Mouse (Mus musculus): Measurements from ENCODE around the gene Coq5. TPM values are rescaled to one million over a fixed set of nuclear protein-coding genes. Genes with fewer than 3 reads are reported as not detected.
"Not testable (repeated sequence)": the region's sequence is repeated elsewhere in the genome, so short reads cannot be mapped to it uniquely, and the experiment has no call there.

Gene Coq5
- polyA plus RNA-seq, 1 experiment, result 103 TPM

DNA sequence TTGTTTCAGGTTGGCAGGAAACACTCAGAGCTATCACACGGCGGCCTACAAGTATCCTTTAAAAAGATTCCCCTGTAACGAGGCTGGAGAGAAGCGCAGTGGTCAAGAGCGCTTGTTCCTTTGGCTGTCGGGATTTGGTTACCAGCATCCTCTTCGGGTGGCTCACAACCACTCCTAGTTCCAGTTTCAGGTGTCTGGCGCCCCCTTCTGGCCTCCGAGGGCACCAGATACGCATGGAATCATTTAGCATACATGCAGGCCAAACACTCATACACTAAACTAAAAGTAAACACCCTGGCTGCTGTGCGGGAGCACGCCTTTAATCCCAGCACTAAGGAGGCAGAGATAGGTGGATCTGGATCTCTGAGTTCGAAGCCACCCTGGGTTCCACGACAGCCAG, 3.5 kb upstream of the Coq5 start:
- H3K4me1 ChIP-seq (ENCODE audit: control insufficient read depth, insufficient read depth, insufficient read length, low read length), result peaks cover under 1% of the 10 kb centered on the region; the same call in 1 of the 2 replicates
- H3K27ac ChIP-seq (replicated peaks; ENCODE audit: low read depth, low read length), result no peak overlapping the region
- no peak overlapping the region for H3K4me3 ChIP-seq (ENCODE audit: insufficient read depth, low read depth, low read length)

DNA sequence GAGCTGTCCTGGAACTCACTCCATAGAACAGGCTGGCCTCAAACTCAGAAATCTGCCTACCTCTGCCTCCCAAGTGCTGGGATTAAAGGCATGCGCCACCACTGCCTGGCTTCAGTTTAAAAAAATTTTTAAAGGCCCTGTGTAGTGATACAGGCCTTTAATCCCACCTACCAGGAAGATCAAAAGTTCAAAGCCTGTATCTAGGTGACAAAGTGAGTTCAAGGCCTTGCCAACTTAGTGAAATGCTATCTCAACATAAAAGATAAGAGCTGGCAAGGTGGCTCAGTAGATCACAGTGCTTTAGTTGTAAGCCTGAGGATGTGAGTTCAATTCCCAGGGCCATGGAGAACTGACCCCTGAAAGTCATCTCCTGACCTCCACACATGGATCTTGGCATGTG, 1.4 kb upstream of the Coq5 start:
- H3K4me1 ChIP-seq (ENCODE audit: control insufficient read depth, insufficient read depth, insufficient read length, low read length), result no peaks in the 10 kb centered on the region
- H3K4me3 ChIP-seq (ENCODE audit: insufficient read depth, low read depth, low read length), result no peak overlapping the region
- no peak overlapping the region for H3K27ac ChIP-seq (replicated peaks; ENCODE audit: low read depth, low read length)

DNA sequence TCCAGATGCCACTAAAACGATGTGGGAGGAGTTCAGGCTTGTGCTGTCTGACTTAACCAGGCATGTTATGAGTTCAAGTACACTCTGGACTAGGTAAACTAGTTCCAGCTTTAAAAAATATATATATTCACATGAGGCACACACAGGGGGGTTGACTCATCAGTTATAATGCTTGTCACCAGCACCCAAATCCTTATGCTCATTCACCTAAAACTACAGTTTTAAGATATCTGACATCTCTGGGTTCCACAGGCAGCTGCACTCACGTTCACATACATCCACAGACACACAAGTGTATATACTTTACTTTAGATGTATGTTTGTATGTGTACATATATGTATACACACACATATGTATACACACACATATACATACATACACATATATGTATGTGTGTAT, 681 bp upstream of the Coq5 start:
- no peak overlapping the region for H3K4me3 ChIP-seq (ENCODE audit: insufficient read depth, low read depth, low read length)
- H3K27ac ChIP-seq (replicated peaks; ENCODE audit: low read depth, low read length), result no peak overlapping the region
- no peaks in the 10 kb centered on the region for H3K4me1 ChIP-seq (ENCODE audit: control insufficient read depth, insufficient read depth, insufficient read length, low read length)

DNA sequence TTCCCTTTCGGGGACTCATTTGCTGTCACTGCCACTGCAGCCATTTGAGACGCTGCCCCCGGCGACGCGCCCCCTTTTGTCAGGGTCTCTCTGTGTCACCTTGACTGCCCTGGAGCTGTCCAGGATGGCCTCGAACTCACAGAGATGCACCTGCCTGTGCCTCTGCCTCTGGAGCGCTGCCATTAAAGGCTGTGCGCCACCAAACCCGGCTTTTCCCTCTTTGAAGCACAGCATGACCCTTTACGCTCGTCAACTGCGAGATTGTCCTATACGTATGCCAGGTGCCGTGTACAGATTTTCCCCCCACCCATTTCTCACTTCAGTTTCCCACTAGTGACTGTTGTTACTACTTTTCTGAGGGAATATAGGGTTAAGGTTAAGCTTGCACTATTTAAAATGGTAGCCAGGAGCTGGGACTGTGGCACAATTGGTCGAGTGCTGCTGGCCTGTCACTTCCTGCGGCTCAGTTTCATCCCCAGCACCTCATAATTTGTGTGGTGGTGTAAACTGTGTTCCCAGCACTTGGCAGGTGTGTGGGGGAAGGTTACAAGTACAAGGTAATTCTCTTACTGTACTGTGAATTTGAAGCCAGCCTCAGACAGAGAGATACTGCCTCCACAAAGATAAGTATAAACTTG, 703 bp downstream of the Coq5 start:
- peak overlapping the region; percentile 90 for H3K27ac ChIP-seq (replicated peaks; ENCODE audit: low read depth, low read length)
- no peaks in the 10 kb centered on the region for H3K4me1 ChIP-seq (ENCODE audit: control insufficient read depth, insufficient read depth, insufficient read length, low read length)
- H3K4me3 ChIP-seq (ENCODE audit: insufficient read depth, low read depth, low read length), result peak overlapping the region; percentile 90

DNA sequence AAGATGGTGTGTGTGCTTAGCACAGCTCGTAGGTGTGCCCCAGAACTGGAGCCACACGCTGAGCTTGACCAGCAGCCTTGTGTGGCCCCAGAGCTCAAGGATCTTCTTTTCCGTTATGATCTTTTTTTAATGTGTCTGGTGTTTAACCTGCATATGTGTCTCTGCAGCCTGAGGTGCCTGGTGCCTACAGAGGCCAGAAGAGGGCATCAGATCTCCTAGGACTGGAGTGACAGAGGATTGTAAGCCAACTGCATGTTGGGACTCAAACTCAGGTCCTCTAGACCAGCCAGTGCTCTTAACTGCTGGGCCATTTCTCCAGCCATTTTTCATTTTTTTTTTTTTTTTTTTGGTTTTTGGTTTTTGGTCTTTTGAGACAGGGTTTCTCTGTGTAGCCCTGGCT, 5.3 kb downstream of the Coq5 start:
- no peak overlapping the region for H3K4me3 ChIP-seq (ENCODE audit: insufficient read depth, low read depth, low read length)
- H3K4me1 ChIP-seq (ENCODE audit: control insufficient read depth, insufficient read depth, insufficient read length, low read length), result no peaks in the 10 kb centered on the region
- no peak overlapping the region for H3K27ac ChIP-seq (replicated peaks; ENCODE audit: low read depth, low read length)

DNA sequence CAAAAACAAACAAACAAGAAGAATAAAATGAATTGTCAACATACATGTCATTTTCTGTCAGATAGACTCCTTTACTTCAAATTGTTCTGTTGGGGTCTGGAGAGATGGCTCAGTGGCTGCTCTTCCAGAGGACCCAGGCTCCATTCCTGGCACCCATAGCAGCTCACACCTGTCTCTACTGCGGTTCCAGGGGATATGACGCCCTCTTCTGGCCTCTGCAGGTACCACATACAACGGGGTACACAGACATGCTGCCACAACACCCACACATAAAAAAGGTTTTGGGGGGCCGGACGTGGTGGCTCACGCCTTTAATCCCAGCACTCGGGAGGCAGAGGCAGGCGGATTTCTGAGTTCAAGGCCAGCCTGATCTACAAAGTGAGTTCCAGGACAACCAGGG, 14.7 kb downstream of the Coq5 start:
- Histone ChIP-seq H3K4me1 (ENCODE audit: control insufficient read depth, insufficient read depth, insufficient read length, low read length) (peaks cover 2% of the 10 kb centered on the region; the same call in 1 of the 2 replicates), H3K4me3 (ENCODE audit: insufficient read depth, low read depth, low read length) (no peak overlapping the region), H3K27ac (replicated peaks; ENCODE audit: low read depth, low read length) (no peak overlapping the region)

DNA sequence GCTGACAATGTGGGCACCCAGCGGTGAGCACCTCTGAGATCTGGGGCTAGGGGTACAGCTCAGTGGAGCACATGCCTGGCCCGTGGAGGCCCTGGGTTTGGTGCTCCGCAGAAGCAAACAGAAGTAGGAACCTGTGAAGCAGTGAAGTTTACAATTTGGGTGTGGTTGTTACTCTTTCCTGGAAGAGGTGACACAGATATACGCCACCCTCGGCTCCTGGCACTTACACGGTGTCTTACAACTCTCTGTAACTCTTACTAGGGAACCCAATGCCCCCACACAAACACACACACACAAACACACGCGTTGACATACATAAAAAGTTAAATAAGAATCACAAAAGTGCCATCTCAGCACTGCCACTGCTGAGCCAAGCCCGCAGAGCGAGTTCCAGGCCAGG, 16.9 kb downstream of the Coq5 start:
- Histone ChIP-seq H3K27ac (replicated peaks; ENCODE audit: low read depth, low read length) (no peak overlapping the region), H3K4me1 (ENCODE audit: control insufficient read depth, insufficient read depth, insufficient read length, low read length) (peaks cover 2% of the 10 kb centered on the region; the same call in 1 of the 2 replicates), H3K4me3 (ENCODE audit: insufficient read depth, low read depth, low read length) (no peak overlapping the region)

DNA sequence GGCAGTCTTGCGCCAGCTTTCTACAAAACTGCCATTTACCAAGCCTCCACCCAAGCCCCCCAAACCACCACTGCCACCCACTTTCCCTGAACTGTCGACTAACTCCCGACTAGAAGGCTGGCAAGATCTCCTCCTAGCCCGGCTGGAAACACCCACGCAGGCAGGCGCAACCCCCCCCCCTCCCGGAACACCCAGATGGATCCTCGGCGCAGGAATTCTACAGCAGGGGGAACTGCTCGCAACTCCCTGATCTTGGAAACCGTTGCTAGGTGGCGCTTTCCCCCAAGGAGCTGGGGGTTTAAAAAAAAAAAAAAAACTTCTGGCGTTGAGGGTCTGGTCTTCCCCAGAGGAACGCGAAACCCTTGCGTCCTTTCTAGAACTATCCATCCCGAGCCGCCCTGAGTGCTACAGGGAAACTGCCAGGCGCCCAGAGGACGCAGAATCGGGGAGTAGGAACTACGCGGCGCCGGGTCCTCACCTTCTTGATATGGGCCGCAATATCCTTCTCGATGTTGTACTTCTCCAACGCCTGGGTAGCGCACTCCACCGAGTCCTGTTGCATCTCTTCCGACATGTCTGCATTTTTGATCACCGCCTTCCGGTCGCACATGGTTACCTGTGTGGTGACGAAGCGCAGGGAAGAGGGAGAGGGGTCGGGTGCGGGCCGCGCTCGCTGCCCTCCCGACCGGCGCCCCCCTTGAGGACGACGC, 20.7 kb downstream of the Coq5 start:
- Histone ChIP-seq H3K27ac (replicated peaks; ENCODE audit: low read depth, low read length) (peak overlapping the region; percentile 81), H3K4me3 (ENCODE audit: insufficient read depth, low read depth, low read length) (peak overlapping the region; percentile 79), H3K4me1 (ENCODE audit: control insufficient read depth, insufficient read depth, insufficient read length, low read length) (peaks cover 2% of the 10 kb centered on the region; the same call in 1 of the 2 replicates)

DNA sequence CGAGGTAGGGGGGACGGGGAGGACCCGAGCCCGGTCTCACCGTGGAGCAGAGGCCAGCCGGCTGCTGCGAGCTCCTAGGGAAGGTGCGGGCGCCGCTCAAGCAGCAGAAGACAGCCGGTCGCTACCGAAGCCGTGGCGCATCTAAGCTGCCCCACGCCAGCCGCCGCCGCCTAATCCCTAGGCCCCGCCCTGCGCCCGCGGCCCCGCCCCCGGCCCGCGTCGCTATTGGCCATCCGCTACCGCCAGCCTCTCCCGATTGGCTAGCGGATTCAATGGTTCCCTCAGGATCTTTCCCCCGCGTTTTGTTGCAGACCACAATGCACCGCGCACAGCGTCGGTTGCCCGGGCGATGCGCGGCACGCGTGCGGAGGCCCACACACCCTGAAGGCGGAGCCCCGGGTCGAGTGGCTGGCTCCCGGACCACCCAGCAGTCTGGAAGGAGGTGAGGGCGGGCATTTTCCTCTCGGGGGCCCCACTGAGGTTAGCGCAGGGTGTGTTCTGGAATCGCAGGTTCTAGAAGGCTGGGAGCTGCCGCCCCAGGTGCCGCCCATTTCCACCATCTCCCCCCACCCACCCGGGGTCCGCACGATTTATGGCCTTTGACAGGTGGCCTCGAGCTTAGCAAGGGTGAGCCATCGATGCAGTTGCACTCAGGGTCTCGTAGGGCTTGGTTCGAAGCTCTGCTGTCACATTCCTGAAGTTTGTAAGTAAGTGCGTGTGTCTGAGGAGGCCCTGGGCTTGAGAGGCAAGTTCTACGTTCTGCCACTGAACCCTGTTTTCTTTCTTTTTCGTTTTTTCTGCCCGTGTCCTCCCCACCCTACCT, 21.5 kb downstream of the Coq5 start, which contains the start of gene Dynll1:
Gene Dynll1, minus strand, starts transcription at position 208 of the 823 bp plus-strand sequence.
- Histone ChIP-seq H3K4me1 (ENCODE audit: control insufficient read depth, insufficient read depth, insufficient read length, low read length) (peaks cover 2% of the 10 kb centered on the region; the same call in 1 of the 2 replicates), H3K4me3 (ENCODE audit: insufficient read depth, low read depth, low read length) (peak within 1 kb of the TSS; percentile 79), H3K27ac (replicated peaks; ENCODE audit: low read depth, low read length) (peak within 1 kb of the TSS; percentile 81)

DNA sequence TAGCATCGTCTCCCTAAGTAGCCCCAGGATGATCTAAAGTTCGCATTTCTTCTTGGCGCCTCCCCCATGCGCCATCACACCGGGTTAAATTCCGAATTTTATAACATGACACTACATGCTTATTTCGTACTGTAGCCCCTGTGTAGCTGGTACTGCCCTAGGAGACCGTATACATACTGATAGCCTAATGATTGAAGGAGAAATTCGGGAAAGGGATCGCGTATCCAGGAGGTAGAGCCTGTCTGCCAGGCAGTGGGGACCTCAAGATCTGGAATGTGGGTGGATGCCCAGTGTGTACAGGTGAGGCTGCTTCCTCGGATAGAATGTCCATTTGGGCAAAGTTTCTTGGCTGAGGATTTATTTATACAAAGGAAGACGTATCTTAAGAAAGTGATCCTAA, 22.1 kb downstream of the Coq5 start:
- Histone ChIP-seq H3K4me1 (ENCODE audit: control insufficient read depth, insufficient read depth, insufficient read length, low read length) (peaks cover 2% of the 10 kb centered on the region; the same call in 1 of the 2 replicates), H3K4me3 (ENCODE audit: insufficient read depth, low read depth, low read length) (peak overlapping the region; percentile 61), H3K27ac (replicated peaks; ENCODE audit: low read depth, low read length) (no peak overlapping the region)

DNA sequence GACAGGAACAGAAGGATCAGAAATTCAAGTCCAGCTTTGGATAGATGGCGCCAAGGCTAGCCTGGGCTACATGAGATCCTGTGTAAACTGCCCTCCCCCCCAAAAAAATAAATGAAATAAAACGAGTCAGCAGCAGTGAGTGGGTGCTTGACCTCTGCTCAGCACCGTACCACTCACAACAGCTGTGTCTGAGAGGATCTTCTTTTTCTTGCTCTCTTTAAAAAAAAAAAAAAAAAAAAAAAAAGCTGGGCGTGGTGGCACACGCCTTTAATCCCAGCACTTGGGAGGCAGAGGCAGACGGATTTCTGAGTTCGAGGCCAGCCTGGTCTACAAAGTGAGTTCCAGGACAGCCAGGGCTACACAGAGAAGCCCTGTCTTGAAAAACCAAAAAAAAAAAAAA, 22.7 kb downstream of the Coq5 start:
- H3K4me1 ChIP-seq (ENCODE audit: control insufficient read depth, insufficient read depth, insufficient read length, low read length); H3K27ac ChIP-seq (replicated peaks; ENCODE audit: low read depth, low read length); H3K4me3 ChIP-seq (ENCODE audit: insufficient read depth, low read depth, low read length): not testable (repeated sequence)

DNA sequence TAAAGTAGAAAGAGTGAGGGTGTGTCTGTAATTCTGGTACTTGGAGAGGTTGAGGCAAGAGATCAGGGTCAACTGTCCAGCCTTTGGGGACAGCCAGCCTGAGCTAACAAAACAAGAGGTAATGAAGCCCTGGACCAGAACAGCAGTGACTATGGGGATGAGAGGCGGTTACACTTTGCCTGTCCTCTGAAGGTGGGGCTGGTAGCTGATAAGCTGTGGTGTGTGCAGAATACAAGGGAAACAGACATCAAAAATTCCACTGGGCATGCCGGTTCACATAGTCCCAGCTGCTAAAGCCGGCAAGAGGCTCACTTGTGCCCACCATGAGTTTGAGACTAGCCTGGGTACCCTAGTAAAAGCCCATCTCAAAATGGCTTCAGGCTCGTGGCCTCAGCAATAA, 32.9 kb downstream of the Coq5 start:
- Histone ChIP-seq H3K4me3 (ENCODE audit: insufficient read depth, low read depth, low read length) (no peak overlapping the region), H3K4me1 (ENCODE audit: control insufficient read depth, insufficient read depth, insufficient read length, low read length) (no peaks in the 10 kb centered on the region), H3K27ac (replicated peaks; ENCODE audit: low read depth, low read length) (no peak overlapping the region)

DNA sequence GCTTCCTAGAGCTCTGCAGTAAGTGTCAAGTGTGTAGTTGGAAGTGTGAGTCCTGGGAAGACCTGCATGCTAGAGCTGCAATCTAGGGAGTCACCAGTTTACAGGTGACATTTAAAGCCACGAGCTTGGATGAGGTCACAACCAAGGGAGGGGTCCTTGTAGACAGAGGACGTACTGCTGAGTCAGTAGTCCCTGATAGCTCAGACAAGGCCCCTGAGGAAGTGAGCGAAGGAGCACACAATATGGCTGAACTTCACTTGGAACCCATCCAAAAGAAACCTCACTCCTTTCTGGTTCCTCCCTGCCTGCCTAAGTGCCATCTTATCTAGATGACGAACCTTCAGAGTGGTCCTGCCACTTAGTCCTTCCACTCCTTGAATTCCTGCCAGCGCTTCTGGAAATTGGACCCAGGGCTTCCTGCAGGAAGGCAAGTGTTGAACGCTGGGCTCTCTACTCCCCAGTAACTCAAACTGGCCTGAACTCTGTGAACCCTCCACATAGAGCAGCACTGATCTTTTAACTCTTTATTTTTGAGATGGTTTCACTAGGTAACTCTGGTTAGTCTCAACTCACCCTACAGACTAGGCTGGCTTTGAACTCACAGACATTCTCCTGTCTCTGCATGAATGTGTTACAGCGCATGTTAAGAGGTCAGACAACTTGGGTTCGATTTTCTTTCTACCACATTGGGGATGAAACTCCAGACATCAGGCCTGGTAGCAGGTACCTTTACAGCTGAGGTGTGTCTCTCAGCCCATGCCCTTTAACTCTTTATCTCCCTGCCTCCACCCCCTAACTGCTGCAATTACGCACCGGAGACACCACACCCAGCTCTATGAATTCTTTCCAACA, 33.6 kb downstream of the Coq5 start:
- Histone ChIP-seq H3K27ac (replicated peaks; ENCODE audit: low read depth, low read length) (no peak overlapping the region), H3K4me3 (ENCODE audit: insufficient read depth, low read depth, low read length) (no peak overlapping the region), H3K4me1 (ENCODE audit: control insufficient read depth, insufficient read depth, insufficient read length, low read length) (no peaks in the 10 kb centered on the region)

DNA sequence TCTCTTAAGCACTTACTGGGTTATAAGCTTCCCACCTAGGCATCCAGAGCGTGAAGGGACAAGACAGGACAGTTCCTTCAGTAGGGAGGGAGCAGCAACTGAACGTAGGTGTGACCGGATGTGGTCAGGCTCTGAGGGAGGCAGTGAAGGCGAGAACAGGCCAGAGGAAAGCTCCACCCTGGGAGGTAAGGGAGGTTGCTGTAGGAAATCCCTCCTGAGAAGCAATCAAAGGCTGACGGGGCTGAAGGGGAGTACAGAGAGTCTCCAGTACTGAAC, 34.1 kb downstream of the Coq5 start:
- no peak overlapping the region for H3K4me3 ChIP-seq (ENCODE audit: insufficient read depth, low read depth, low read length)
- no peaks in the 10 kb centered on the region for H3K4me1 ChIP-seq (ENCODE audit: control insufficient read depth, insufficient read depth, insufficient read length, low read length)
- H3K27ac ChIP-seq (replicated peaks; ENCODE audit: low read depth, low read length), result no peak overlapping the region

All from brown adipose tissue, adult 24 weeks (tissue).